Mouse (Mus musculus): Measurements from ENCODE around the gene Wasf2. TPM values are rescaled to one million over a fixed set of nuclear protein-coding genes. Genes with fewer than 3 reads are reported as not detected.

The Wasf2 gene
- polyA plus RNA-seq, 1 experiment, result 97.6 TPM

DNA sequence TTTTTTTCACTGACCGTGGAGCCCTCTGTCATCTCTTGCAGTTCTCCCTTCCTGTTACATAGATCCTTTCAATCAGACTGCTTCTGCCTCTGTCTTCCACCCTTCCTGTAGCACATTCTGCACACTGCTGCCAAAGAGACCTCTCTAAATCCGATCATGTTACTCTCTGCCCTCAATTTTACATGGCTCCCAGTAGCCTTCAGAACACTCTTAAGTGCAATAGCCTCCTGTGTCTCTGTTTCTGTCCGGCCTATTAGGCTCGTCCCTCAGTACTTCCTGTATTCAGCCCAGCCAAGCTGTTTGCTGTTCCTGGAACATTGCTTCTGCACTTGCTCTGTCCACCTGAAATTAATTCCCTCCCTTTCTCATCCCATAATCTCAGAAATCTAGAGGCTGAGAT, 26.1 kb downstream of the Wasf2 start:
- Histone ChIP-seq H3K27ac (ENCODE audit: insufficient read depth, low read depth, low read length) (no peak overlapping the region), H3K27me3 (ENCODE audit: control insufficient read depth, insufficient read depth, low read length) (no peaks in the 10 kb centered on the region), H3K36me3 (ENCODE audit: control insufficient read depth, insufficient read depth, low read length) (peaks cover 18% of the 10 kb centered on the region), H3K4me3 (ENCODE audit: low read depth, low read length) (no peak overlapping the region), H3K4me1 (ENCODE audit: control insufficient read depth, insufficient read depth, insufficient read length, low read length) (peaks cover 5% of the 10 kb centered on the region; the same call in 1 of the 2 replicates)
- no peak for TF ChIP-seq CTCF (IDR thresholded peaks at IDR 0.05; ENCODE audit: extremely low read depth, insufficient read length, insufficient replicate concordance, low read depth, low read length)
- TF ChIP-seq POLR2A (IDR thresholded peaks at IDR 0.05; ENCODE audit: low read depth, low read length), result no peak
- 70% methylated on average over 4 of the region's 4 CpGs for WGBS

DNA sequence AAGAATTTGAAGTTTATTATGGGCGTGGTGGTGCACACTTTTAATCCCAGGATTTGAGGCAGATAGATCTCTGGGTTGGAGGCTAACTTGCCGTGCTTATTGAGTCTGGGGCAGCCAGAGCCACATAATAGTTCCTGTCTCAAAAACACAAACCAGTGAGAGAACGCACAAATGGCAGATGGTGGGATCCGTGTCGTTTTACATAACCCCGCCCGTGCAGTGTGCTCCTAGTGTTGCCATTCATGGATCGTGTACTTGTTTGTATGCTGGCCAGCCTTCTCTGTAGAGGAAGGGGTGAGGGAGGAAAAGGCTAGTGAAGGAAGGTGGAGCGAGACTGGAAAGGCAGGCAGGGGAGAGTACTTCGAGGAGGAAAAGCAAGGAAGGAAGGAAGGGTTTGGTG, 26.5 kb downstream of the Wasf2 start:
- H3K27me3 ChIP-seq (ENCODE audit: control insufficient read depth, insufficient read depth, low read length), result no peaks in the 10 kb centered on the region
- peaks cover 5% of the 10 kb centered on the region; the same call in 1 of the 2 replicates for H3K4me1 ChIP-seq (ENCODE audit: control insufficient read depth, insufficient read depth, insufficient read length, low read length)
- no peak overlapping the region for H3K27ac ChIP-seq (ENCODE audit: insufficient read depth, low read depth, low read length)
- WGBS, result 73% methylated on average over 10 of the region's 10 CpGs
- H3K4me3 ChIP-seq (ENCODE audit: low read depth, low read length), result no peak overlapping the region
- TF ChIP-seq POLR2A (IDR thresholded peaks at IDR 0.05; ENCODE audit: low read depth, low read length) (no peak), CTCF (IDR thresholded peaks at IDR 0.05; ENCODE audit: extremely low read depth, insufficient read length, insufficient replicate concordance, low read depth, low read length) (no peak)
- peaks cover 18% of the 10 kb centered on the region for H3K36me3 ChIP-seq (ENCODE audit: control insufficient read depth, insufficient read depth, low read length)

DNA sequence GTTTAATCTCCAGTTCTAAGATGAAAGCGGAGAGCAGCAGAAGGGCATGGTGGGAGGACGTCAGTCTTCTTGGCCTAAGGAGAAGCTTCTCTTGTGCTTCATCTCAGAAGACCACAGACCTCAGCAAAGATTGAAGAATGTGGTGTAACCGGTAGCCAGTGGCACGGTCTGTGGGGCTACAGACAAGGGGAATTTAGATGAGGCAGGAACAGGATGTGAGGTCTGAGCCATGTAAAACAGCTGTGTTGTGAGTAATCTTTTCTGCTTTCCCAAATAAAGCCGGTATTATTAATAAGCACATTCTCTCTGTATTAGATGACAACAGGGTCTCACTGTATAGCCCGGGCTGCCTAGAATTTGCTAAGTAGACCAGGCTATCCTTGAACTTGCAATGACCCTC, 28.8 kb downstream of the Wasf2 start:
- Histone ChIP-seq H3K36me3 (ENCODE audit: control insufficient read depth, insufficient read depth, low read length) (peaks cover 22% of the 10 kb centered on the region), H3K4me3 (ENCODE audit: low read depth, low read length) (no peak overlapping the region), H3K27me3 (ENCODE audit: control insufficient read depth, insufficient read depth, low read length) (no peaks in the 10 kb centered on the region), H3K4me1 (ENCODE audit: control insufficient read depth, insufficient read depth, insufficient read length, low read length) (peaks cover under 1% of the 10 kb centered on the region; the same call in 1 of the 2 replicates), H3K27ac (ENCODE audit: insufficient read depth, low read depth, low read length) (peak overlapping the region; percentile 59)
- WGBS, result 70% methylated on average over 6 of the region's 6 CpGs
- TF ChIP-seq POLR2A (IDR thresholded peaks at IDR 0.05; ENCODE audit: low read depth, low read length) (no peak), CTCF (IDR thresholded peaks at IDR 0.05; ENCODE audit: extremely low read depth, insufficient read length, insufficient replicate concordance, low read depth, low read length) (no peak)

DNA sequence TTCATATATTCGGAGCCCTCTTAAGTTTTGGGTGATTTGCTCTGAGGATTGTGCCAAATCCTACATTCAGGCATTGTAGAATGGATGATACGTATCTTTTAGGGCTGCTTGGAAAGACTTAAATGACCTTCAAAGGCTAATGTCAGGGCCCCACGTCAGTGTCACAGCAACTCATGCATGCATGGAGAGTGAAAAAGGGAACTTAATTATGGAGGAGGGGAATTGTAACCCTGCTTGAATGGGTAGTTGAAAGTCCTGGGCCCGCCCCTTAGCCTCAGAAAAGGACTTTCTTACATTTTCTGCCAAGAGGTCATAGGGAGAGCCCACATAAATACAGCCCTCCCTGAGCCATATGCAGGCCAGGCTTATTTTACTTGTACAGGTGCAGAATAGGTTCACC, 29.3 kb downstream of the Wasf2 start:
- H3K27me3 ChIP-seq (ENCODE audit: control insufficient read depth, insufficient read depth, low read length), result no peaks in the 10 kb centered on the region
- WGBS, result 82% methylated on average over 4 of the region's 4 CpGs
- no peak overlapping the region for H3K4me3 ChIP-seq (ENCODE audit: low read depth, low read length)
- no peak for TF ChIP-seq POLR2A (IDR thresholded peaks at IDR 0.05; ENCODE audit: low read depth, low read length)
- peaks cover 26% of the 10 kb centered on the region for H3K36me3 ChIP-seq (ENCODE audit: control insufficient read depth, insufficient read depth, low read length)
- H3K4me1 ChIP-seq (ENCODE audit: control insufficient read depth, insufficient read depth, insufficient read length, low read length), result no peaks in the 10 kb centered on the region
- H3K27ac ChIP-seq (ENCODE audit: insufficient read depth, low read depth, low read length), result peak overlapping the region; percentile 59; the same call in 1 of the 2 replicates

DNA sequence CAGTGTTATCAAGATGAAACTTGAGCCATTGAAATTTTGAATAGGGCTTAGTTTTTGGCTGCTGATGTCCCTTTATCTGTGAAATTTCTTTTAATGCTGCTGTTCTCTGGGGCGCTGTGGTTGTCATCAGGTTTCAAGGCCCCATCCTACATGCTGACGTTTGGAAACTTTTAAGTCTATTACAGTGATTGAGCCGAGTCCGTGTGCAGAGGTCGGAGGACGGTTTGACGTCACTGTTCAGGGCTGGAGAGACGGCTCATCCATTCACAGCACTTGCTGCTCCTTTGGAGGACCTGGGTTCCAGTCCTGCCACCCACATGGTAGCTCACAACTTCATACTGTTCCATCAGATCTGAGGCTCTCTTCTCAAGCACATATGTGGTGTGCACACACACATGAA, 29.9 kb downstream of the Wasf2 start:
- peaks cover 28% of the 10 kb centered on the region for H3K36me3 ChIP-seq (ENCODE audit: control insufficient read depth, insufficient read depth, low read length)
- H3K27me3 ChIP-seq (ENCODE audit: control insufficient read depth, insufficient read depth, low read length), result no peaks in the 10 kb centered on the region
- 82% methylated on average over 8 of the region's 8 CpGs for WGBS
- H3K4me1 ChIP-seq (ENCODE audit: control insufficient read depth, insufficient read depth, insufficient read length, low read length), result no peaks in the 10 kb centered on the region
- no peak overlapping the region for H3K27ac ChIP-seq (ENCODE audit: insufficient read depth, low read depth, low read length)
- TF ChIP-seq POLR2A (IDR thresholded peaks at IDR 0.05; ENCODE audit: low read depth, low read length), result no peak
- TF ChIP-seq CTCF (IDR thresholded peaks at IDR 0.05; ENCODE audit: extremely low read depth, insufficient read length, insufficient replicate concordance, low read depth, low read length), result no peak
- no peak overlapping the region for H3K4me3 ChIP-seq (ENCODE audit: low read depth, low read length)

DNA sequence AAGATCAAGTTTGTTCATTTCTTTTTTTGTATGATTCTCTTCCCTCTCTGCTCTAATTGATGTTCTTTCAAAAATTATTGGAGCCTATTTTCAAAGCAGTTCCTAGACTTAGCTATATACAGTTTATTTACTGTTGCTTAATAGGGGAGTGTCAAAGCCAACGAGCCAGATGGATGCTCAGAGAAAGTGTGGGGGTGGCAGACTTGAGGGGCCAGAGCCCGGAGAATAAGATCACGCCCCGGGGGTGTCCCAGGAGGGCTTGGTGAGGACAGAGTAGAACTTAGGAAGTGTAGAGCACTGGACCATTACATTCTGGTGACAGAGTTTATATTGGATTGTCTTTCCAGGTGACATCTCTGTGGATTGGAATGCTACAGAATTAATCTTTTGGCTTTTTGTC, 30.5 kb downstream of the Wasf2 start:
- Histone ChIP-seq H3K27me3 (ENCODE audit: control insufficient read depth, insufficient read depth, low read length) (no peaks in the 10 kb centered on the region), H3K4me3 (ENCODE audit: low read depth, low read length) (no peak overlapping the region), H3K36me3 (ENCODE audit: control insufficient read depth, insufficient read depth, low read length) (peaks cover 29% of the 10 kb centered on the region), H3K4me1 (ENCODE audit: control insufficient read depth, insufficient read depth, insufficient read length, low read length) (no peaks in the 10 kb centered on the region), H3K27ac (ENCODE audit: insufficient read depth, low read depth, low read length) (no peak overlapping the region)
- no peak for TF ChIP-seq POLR2A (IDR thresholded peaks at IDR 0.05; ENCODE audit: low read depth, low read length)
- WGBS, result 60% methylated on average over 4 of the region's 4 CpGs

DNA sequence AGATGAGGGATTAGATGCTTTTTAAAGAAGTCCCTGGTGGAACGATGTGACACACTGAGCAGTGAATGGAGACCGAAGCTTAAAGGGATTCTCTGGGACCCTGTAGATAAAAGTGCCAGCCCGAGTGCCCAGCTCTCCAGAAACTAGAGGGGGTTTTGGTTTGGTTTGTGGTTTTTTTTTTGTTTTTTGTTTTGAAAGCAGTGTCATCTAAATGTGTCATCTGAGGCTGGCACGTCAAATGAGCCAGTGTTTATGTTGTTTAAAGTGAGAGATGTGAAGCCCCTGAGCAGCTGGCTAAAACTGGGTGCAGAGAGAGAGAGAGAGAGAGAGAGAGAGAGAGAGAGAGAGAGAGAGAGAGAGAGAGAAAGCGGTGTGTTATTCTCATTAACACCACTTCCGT, 31.9 kb downstream of the Wasf2 start:
- TF ChIP-seq CTCF (IDR thresholded peaks at IDR 0.05; ENCODE audit: extremely low read depth, insufficient read length, insufficient replicate concordance, low read depth, low read length) (no peak), POLR2A (IDR thresholded peaks at IDR 0.05; ENCODE audit: low read depth, low read length) (no peak)
- Histone ChIP-seq H3K27ac (ENCODE audit: insufficient read depth, low read depth, low read length) (no peak overlapping the region), H3K4me3 (ENCODE audit: low read depth, low read length) (no peak overlapping the region), H3K4me1 (ENCODE audit: control insufficient read depth, insufficient read depth, insufficient read length, low read length) (no peaks in the 10 kb centered on the region), H3K27me3 (ENCODE audit: control insufficient read depth, insufficient read depth, low read length) (no peaks in the 10 kb centered on the region), H3K36me3 (ENCODE audit: control insufficient read depth, insufficient read depth, low read length) (peaks cover 27% of the 10 kb centered on the region)
- 77% methylated on average over 6 of the region's 6 CpGs for WGBS

DNA sequence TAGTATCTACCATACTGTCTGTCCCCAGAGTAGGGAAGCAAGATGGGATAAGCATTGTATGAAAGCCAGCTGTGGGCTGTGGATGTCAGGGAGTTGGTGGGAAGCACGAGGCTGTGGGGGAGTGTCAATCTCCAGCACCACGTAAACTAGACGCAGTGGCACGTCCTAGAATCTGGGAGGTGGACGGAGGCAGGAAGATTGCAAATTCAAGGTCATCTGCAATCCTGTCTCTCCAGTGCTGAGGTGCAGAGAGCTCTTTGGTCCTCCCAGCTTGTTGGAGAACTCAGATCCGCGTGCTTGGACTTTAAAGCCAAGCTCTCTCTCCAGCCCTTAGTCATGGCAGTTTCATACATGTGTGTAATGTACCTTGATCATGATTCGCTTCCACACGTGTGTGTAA, 36.5 kb downstream of the Wasf2 start:
- no peak for TF ChIP-seq CTCF (IDR thresholded peaks at IDR 0.05; ENCODE audit: extremely low read depth, insufficient read length, insufficient replicate concordance, low read depth, low read length)
- TF ChIP-seq POLR2A (IDR thresholded peaks at IDR 0.05; ENCODE audit: low read depth, low read length), result no peak
- peaks cover 21% of the 10 kb centered on the region; the same call in 1 of the 2 replicates for H3K4me1 ChIP-seq (ENCODE audit: control insufficient read depth, insufficient read depth, insufficient read length, low read length)
- no peaks in the 10 kb centered on the region for H3K27me3 ChIP-seq (ENCODE audit: control insufficient read depth, insufficient read depth, low read length)
- no peak overlapping the region for H3K27ac ChIP-seq (ENCODE audit: insufficient read depth, low read depth, low read length)
- H3K4me3 ChIP-seq (ENCODE audit: low read depth, low read length), result no peak overlapping the region
- H3K36me3 ChIP-seq (ENCODE audit: control insufficient read depth, insufficient read depth, low read length), result peaks cover 19% of the 10 kb centered on the region
- 79% methylated on average over 9 of the region's 9 CpGs for WGBS

Data from small intestine, adult 2 months (tissue).